Mouse (Mus musculus) heart, postnatal 0 days (tissue): Measurements from ENCODE around the gene Siglece. TPM values are rescaled to one million over a fixed set of nuclear protein-coding genes. Genes with fewer than 3 reads are reported as not detected.

Experiments
- ATAC-seq: fragments of 200-750 bp; cut with Nextera tagmentation; 2 replicates; pipeline ENCODE4 v1.8.0; 2017; ENCODE audit warnings: low read depth, moderate number of reproducible peaks, moderate library complexity; ENCODE audit not compliant: insufficient read depth
- DNase-seq: peaks from one replicate; pipeline ENCODE4 v3.0.0-alpha.2; 2016; ENCODE audit warnings: low spot score
- H3K27ac ChIP-seq: fragments of 300-500 bp; sonication (generic); 2 replicates; pipeline ENCODE4 v1.5.1; 2014; ENCODE audit warnings: low read depth, mild to moderate bottlenecking
- H3K27me3 ChIP-seq: fragments of 300-500 bp; sonication (generic); 2 replicates; pipeline ENCODE4 v1.6.1; 2014; ENCODE audit warnings: low read length, mixed read lengths; ENCODE audit not compliant: control insufficient read depth, insufficient read depth
- H3K36me3 ChIP-seq: fragments of 300-500 bp; sonication (generic); replicated peaks from 2 replicates; pipeline ENCODE4 v1.6.1; 2014; ENCODE audit warnings: low read length, mixed read lengths; ENCODE audit not compliant: control insufficient read depth, insufficient read depth
- H3K4me1 ChIP-seq: fragments of 300-500 bp; sonication (generic); 2 replicates; pipeline ENCODE4 v1.6.1; 2014; ENCODE audit warnings: antibody characterized with exemption; ENCODE audit not compliant: control insufficient read depth, insufficient read depth
- H3K4me2 ChIP-seq: fragments of 300-500 bp; sonication (generic); 2 replicates; pipeline ENCODE4 v1.6.1; 2014; ENCODE audit warnings: low read depth, mild to moderate bottlenecking, low read length, moderate library complexity
- H3K4me3 ChIP-seq: fragments of 300-500 bp; sonication (generic); 2 replicates; pipeline ENCODE4 v1.5.1; 2014; ENCODE audit warnings: low read depth, low read length
- H3K9ac ChIP-seq: fragments of 300-500 bp; sonication (generic); replicated peaks from 2 replicates; pipeline ENCODE4 v1.6.1; 2014; ENCODE audit warnings: low read depth, low read length, mixed read lengths
- H3K9me3 ChIP-seq: fragments of 300-500 bp; sonication (generic); replicated peaks from 2 replicates; pipeline ENCODE4 v1.6.1; 2016; ENCODE audit warnings: low read length; ENCODE audit not compliant: control insufficient read depth
- CTCF ChIP-seq: IDR thresholded peaks from 2 replicates; pipeline ENCODE4 v1.5.1; 2016; ENCODE audit warnings: antibody characterized with exemption, control low read depth, low read depth
- EP300 ChIP-seq: IDR thresholded peaks from 2 replicates; pipeline ENCODE4 v1.6.1; 2016; ENCODE audit warnings: antibody characterized with exemption, low read depth
- WGBS: fragments of 180-500 bp; shearing (Covaris S2); extraction: QIAGEN DNeasy Blood & Tissue Kit; methylation state at CpG from one replicate; pipeline ENCODE4 v1.1.7; 2014; 5-methylcytosine and 5-hydroxymethylcytosine counted together
- polyA plus RNA-seq: library from polyadenylated mRNA; unstranded; fragments of >200 nt; fragmentation: Nextera tagmentation; extraction: Ambion mirVana; gene quantifications from 2 replicates; pipeline ENCODE4 v1.2.1, GENCODE M21; 2015
- total RNA-seq: library from RNA; depleted of rRNA; stranded (reverse); fragments of >200 nt; gene quantifications from 2 replicates; pipeline ENCODE4 v1.2.3, GENCODE M21; 2014; ENCODE audit warnings: low replicate concordance

The Siglece gene
- total and polyA plus RNA-seq, 2 experiments from 2014 or later, result 0.41 TPM; not detected in 1

DNA sequence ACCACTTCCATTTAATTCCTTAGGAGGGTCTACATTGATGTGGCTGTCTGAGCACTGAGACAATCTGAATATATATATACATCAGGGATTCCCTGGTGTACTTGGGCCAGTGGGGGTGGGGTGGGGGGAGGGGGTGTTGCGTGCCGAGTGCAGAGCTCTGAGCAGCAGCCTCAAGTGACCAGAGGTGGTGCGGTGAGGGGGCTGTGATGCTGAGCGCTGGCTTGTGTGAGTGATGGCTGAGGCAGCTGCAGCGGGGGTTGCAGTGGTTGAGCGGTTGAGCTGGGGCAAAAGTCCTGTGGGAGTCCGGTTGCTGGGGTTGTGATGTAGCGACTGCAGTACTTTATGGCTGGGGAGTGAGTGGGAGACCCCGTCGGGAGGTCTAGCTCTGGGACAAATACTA lies 36.1 kb downstream of the Siglece start:
- Histone ChIP-seq H3K36me3 (no peaks in the 10 kb centered on the region), H3K27me3 (no peaks in the 10 kb centered on the region), H3K4me1 (no peaks in the 10 kb centered on the region), H3K4me2 (no peak overlapping the region), H3K9me3 (no peaks in the 10 kb centered on the region), H3K9ac (no peak overlapping the region), H3K4me3 (no peak overlapping the region), H3K27ac (no peak overlapping the region)
- ATAC-seq, result no peak
- DNase-seq, result no peak
- 18% methylated on average over 10 of the region's 10 CpGs for WGBS
- no peak for TF ChIP-seq CTCF
- TF ChIP-seq EP300, result no peak

DNA sequence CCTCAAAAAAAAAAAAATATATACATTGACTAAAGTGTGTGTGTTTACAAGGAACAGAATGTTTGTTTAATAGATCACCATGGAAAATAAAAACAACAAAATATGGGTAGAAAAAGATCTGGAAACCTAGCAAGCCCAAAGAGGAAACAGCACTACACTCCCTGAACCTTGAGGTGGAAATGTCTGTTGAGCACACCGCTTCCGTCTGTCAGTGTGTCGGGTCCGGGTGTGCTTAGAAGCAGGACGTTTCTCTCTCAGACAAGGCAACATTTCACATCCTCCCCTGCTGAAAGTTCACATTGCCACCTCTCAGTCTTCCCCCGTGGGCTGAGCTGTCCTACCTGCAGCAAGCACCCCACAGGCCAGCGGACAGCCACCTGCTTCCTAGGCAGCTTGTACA lies 37.0 kb downstream of the Siglece start:
- Histone ChIP-seq H3K4me2 (no peak overlapping the region), H3K9ac (no peak overlapping the region), H3K4me1 (no peaks in the 10 kb centered on the region), H3K4me3 (no peak overlapping the region), H3K36me3 (no peaks in the 10 kb centered on the region), H3K27me3 (no peaks in the 10 kb centered on the region), H3K27ac (no peak overlapping the region), H3K9me3 (no peaks in the 10 kb centered on the region)
- WGBS, result 65% methylated on average over 7 of the region's 7 CpGs
- DNase-seq (no peak), ATAC-seq (no peak)
- TF ChIP-seq EP300 (no peak), CTCF (no peak)

DNA sequence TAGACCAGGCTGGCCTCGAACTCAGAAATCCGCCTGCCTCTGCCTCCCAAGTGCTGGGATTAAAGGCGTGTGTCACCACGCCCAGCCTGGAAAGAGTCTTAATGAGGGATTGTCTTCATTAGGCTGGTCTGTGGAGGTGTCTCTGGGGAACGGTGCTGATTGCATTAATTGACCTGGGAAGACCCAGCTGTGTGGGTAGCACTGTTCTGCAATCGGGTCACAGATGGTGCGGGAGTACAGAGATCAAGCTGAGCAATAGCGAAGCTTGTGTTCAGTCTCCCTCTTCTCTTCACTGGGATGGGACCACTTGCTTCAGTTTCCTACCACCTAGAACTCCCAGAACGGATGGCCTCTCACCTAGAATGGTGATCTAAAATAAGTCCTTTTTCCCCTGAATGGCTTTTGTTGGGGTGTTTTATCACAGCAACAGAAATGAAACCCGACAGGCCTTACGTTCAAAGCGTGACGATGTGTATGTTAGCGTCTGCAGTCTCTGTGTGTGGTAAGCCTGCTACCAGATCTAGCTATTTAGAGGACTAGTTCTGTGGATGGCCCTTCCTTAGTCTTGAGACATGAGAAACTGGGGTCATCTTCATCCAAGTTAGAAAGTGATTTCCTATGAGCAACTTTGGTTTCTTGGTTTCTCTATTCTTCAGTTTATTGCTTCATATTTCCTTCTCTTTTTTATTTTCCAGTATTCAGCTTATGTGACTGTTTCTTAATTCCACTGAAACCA lies 46.0 kb downstream of the Siglece start:
- Histone ChIP-seq H3K36me3 (no peaks in the 10 kb centered on the region), H3K27me3 (no peaks in the 10 kb centered on the region), H3K4me2 (no peak overlapping the region), H3K9ac (no peak overlapping the region), H3K4me3 (no peak overlapping the region), H3K9me3 (no peaks in the 10 kb centered on the region), H3K4me1 (no peaks in the 10 kb centered on the region), H3K27ac (no peak overlapping the region)
- TF ChIP-seq EP300, result no peak
- no peak for TF ChIP-seq CTCF
- no peak for ATAC-seq
- WGBS, result 82% methylated on average over 14 of the region's 14 CpGs
- no peak for DNase-seq

DNA sequence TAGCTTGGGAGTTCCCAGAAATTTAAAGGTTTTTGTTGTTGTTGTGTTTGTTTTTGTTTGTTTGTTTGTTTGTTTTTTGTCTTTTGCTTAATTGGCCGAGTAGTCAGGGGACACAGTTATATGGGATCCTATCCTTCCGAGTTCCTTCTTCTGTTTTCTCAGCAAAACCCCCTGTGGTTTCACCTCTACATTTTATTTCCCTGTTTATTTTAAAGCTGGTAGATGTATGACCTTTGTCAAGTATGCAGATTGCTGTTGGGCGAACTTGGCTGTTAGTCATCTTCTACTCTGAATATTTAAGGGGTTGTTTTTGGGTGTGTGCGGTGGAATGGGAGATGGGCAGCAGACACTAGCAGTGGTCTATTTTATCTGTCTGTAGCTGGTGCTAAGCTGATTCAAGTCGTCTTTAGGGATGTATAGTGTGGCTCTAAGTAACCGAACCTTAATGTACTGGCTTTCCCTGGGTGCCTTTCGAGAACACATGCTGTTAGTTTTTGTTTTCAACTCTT lies 51.6 kb downstream of the Siglece start:
- ATAC-seq, result no peak

DNA sequence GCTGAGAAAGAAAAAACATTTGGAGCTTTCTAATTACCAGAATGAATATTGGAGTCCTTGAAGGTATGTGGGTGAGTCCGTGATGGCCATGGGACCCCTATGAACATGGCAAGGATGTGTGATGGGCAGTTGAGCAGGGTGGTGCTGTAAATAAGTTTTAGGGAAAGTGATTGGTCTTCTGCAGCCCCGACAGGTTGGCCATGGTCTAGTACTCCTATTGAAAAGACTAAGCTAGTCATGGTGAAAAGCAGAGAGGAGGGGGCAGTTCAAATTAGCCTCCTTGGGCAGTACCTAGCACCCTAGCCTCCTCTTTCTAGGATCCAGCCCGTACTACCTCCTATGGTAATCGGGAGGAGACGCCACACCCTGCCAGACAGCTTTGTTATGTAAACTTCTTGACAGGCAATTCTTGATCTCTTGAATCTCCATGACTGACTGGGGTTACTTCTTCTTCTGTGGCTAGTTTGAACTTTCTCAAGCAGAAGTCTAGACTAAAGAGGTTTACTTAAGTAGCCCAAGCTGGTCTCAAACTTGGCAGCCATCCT lies 52.1 kb downstream of the Siglece start:
- DNase-seq (no peak), ATAC-seq (no peak)
- TF ChIP-seq EP300 (no peak), CTCF (no peak)
- Histone ChIP-seq H3K4me1 (no peaks in the 10 kb centered on the region), H3K4me2 (no peak overlapping the region), H3K9me3 (no peaks in the 10 kb centered on the region), H3K4me3 (no peak overlapping the region), H3K27ac (no peak overlapping the region), H3K27me3 (0 out of 2 replicates have a peak, but pooled peaks cover 3% of the 10 kb centered on the region), H3K36me3 (no peaks in the 10 kb centered on the region), H3K9ac (no peak overlapping the region)
- WGBS, result 46% methylated on average over 5 of the region's 5 CpGs

More for the DNA sequence above, 51.6 kb downstream of the Siglece start:
- Histone ChIP-seq H3K27me3 (0 out of 2 replicates have a peak, but pooled peaks cover 3% of the 10 kb centered on the region), H3K27ac (no peak overlapping the region), H3K4me1 (no peaks in the 10 kb centered on the region), H3K4me3 (no peak overlapping the region), H3K9ac (no peak overlapping the region), H3K36me3 (no peaks in the 10 kb centered on the region), H3K4me2 (no peak overlapping the region), H3K9me3 (no peaks in the 10 kb centered on the region)
- TF ChIP-seq CTCF (no peak), EP300 (no peak)
- 65% methylated on average over 7 of the region's 7 CpGs for WGBS
- no peak for DNase-seq
